Mouse (Mus musculus): ENCODE data around the gene Spdya.
A peak's percentile ranks its signal among the peaks of the same experiment; 100 is the strongest.
"Not testable (repeated sequence)": the region's sequence is repeated elsewhere in the genome, so short reads cannot be mapped to it uniquely, and the experiment has no call there.

Spdya gene

GRCm38 (mm10) chr17:71551757-71552451, at the start of gene Spdya:
Spdya (plus strand) TSS chr17:71552061.
- DNase-seq: peak; percentile 92

GRCm38 (mm10) chr17:71506832-71507231, 45.0 kb upstream of the Spdya start:
- DNase-seq: no peak

- peak; percentile 39 for DNase-seq
Measured at GRCm38 (mm10) chr17:71510297-71510696, 41.6 kb upstream of the Spdya start.

- peak; percentile 54 for DNase-seq
Measured at GRCm38 (mm10) chr17:71526302-71526708, 25.6 kb upstream of the Spdya start.

- peak; percentile 92 for DNase-seq
Measured at GRCm38 (mm10) chr17:71526711-71527564, 24.9 kb upstream of the Spdya start, which contains the start of gene Ndc80. Ndc80 (minus strand) TSS chr17:71526857.

GRCm38 (mm10) chr17:71528042-71528441, 23.8 kb upstream of the Spdya start:
- DNase-seq: no peak

GRCm38 (mm10) chr17:71535595-71535994, 16.3 kb upstream of the Spdya start:
- not testable (repeated sequence) for DNase-seq

- DNase-seq: no peak
Measured at GRCm38 (mm10) chr17:71537164-71537563, 14.7 kb upstream of the Spdya start.

- no peak for DNase-seq
Measured at GRCm38 (mm10) chr17:71548586-71548985, 3.3 kb upstream of the Spdya start.

GRCm38 (mm10) chr17:71551350-71551749, 511 bp upstream of the Spdya start:
- DNase-seq: no peak

- DNase-seq: no peak
Measured at GRCm38 (mm10) chr17:71552901-71553300, 1.0 kb downstream of the Spdya start.

- no peak for DNase-seq
Measured at GRCm38 (mm10) chr17:71561631-71562030, 9.8 kb downstream of the Spdya start.

GRCm38 (mm10) chr17:71579176-71579705, 27.4 kb downstream of the Spdya start:
- DNase-seq: no peak

- DNase-seq: peak; percentile 5
Measured at GRCm38 (mm10) chr17:71597881-71598658, 46.2 kb downstream of the Spdya start.

- DNase-seq: peak; percentile 92
Measured at GRCm38 (mm10) chr17:71598659-71599554, 47.0 kb downstream of the Spdya start.

GRCm38 (mm10) chr17:71615638-71616318, 63.9 kb downstream of the Spdya start, which contains the start of gene Wdr43:
Wdr43 (plus strand) TSS chr17:71615895.
- DNase-seq: peak; percentile 95

GRCm38 (mm10) chr17:71616319-71617032, 64.6 kb downstream of the Spdya start:
- peak; percentile 23 for DNase-seq

GRCm38 (mm10) chr17:71617033-71617362, 65.1 kb downstream of the Spdya start:
- DNase-seq: no peak

GRCm38 (mm10) chr17:71617974-71618373, 66.1 kb downstream of the Spdya start:
- no peak for DNase-seq

GRCm38 (mm10) chr17:71631806-71632205, 79.9 kb downstream of the Spdya start:
- no peak for DNase-seq
